Mouse (Mus musculus): ENCODE results near the gene Xpnpep2. TPM values are rescaled to one million over a fixed set of nuclear protein-coding genes. Genes with fewer than 3 reads are reported as not detected.

Gene Xpnpep2
- 0.66 and 0.74 TPM in 2 replicates for polyA plus RNA-seq (2016; fragmentation: Nextera tagmentation; extraction: Ambion mirVana)

GRCm38 (mm10) chrX:48108394-48109315, at the start of gene Xpnpep2:
Xpnpep2 (plus strand) TSS chrX:48108725.
- H3K27me3 ChIP-seq (ENCODE audit: poor library complexity, severe bottlenecking): peaks cover 4% of the 10 kb centered on the region; the same call in 1 of the 2 replicates
- no peaks in the 10 kb centered on the region for H3K9me3 ChIP-seq
- 0 out of 2 replicates have a peak, but pooled peaks cover 5% of the 10 kb centered on the region for H3K4me1 ChIP-seq
- WGBS: 68% methylated on average over 6 of the region's 6 CpGs
- H3K27ac ChIP-seq: peak within 1 kb of the TSS; percentile 35
- no peak within 1 kb of the TSS for H3K4me3 ChIP-seq
- no peaks in the 10 kb centered on the region for H3K36me3 ChIP-seq (replicated peaks)
- peak; percentile 30 for DNase-seq (ENCODE audit: extremely low spot score, low spot score)

- H3K4me3 ChIP-seq: no peak overlapping the region
- DNase-seq (ENCODE audit: extremely low spot score, low spot score): no peak
- 68% methylated on average over 4 of the region's 4 CpGs for whole genome bisulfite sequencing
- H3K36me3 ChIP-seq (replicated peaks): no peaks in the 10 kb centered on the region
- peaks cover 6% of the 10 kb centered on the region for H3K4me1 ChIP-seq
- no peak overlapping the region for H3K27ac ChIP-seq
- H3K27me3 ChIP-seq (ENCODE audit: poor library complexity, severe bottlenecking): no peaks in the 10 kb centered on the region
- no peaks in the 10 kb centered on the region for H3K9me3 ChIP-seq
These were observed 46.0 kb upstream of the Xpnpep2 start for GRCm38 (mm10) chrX:48062481-48062880.

GRCm38 (mm10) chrX:48064166-48064853, 44.2 kb upstream of the Xpnpep2 start:
- Histone ChIP-seq H3K4me3 (no peak overlapping the region), H3K9me3 (no peaks in the 10 kb centered on the region), H3K27me3 (ENCODE audit: poor library complexity, severe bottlenecking) (no peaks in the 10 kb centered on the region), H3K4me1 (peaks cover 6% of the 10 kb centered on the region), H3K36me3 (replicated peaks) (no peaks in the 10 kb centered on the region), H3K27ac (no peak overlapping the region)
- DNase-seq (ENCODE audit: extremely low spot score, low spot score): no peak
- WGBS: 34% methylated on average over 5 of the region's 5 CpGs

GRCm38 (mm10) chrX:48066891-48067290, 41.6 kb upstream of the Xpnpep2 start:
- Histone ChIP-seq H3K4me1 (peaks cover 6% of the 10 kb centered on the region), H3K4me3 (no peak overlapping the region), H3K36me3 (replicated peaks) (no peaks in the 10 kb centered on the region), H3K9me3 (no peaks in the 10 kb centered on the region), H3K27me3 (ENCODE audit: poor library complexity, severe bottlenecking) (peaks cover 6% of the 10 kb centered on the region), H3K27ac (no peak overlapping the region)
- no peak for DNase-seq (ENCODE audit: extremely low spot score, low spot score)
- 78% methylated on average over 3 of the region's 3 CpGs for WGBS

GRCm38 (mm10) chrX:48071961-48072360, 36.6 kb upstream of the Xpnpep2 start:
- no peak overlapping the region for H3K4me3 ChIP-seq
- no peaks in the 10 kb centered on the region for H3K36me3 ChIP-seq (replicated peaks)
- no peak for DNase-seq (ENCODE audit: extremely low spot score, low spot score)
- 19% methylated on average over 3 of the region's 3 CpGs for WGBS
- H3K27ac ChIP-seq: no peak overlapping the region
- H3K4me1 ChIP-seq: no peaks in the 10 kb centered on the region
- H3K27me3 ChIP-seq (ENCODE audit: poor library complexity, severe bottlenecking): peaks cover 26% of the 10 kb centered on the region
- H3K9me3 ChIP-seq: no peaks in the 10 kb centered on the region

GRCm38 (mm10) chrX:48072401-48072800, 36.1 kb upstream of the Xpnpep2 start:
- Histone ChIP-seq H3K4me3 (no peak overlapping the region), H3K4me1 (no peaks in the 10 kb centered on the region), H3K27ac (no peak overlapping the region), H3K27me3 (ENCODE audit: poor library complexity, severe bottlenecking) (peaks cover 26% of the 10 kb centered on the region), H3K36me3 (replicated peaks) (no peaks in the 10 kb centered on the region), H3K9me3 (no peaks in the 10 kb centered on the region)
- no peak for DNase-seq (ENCODE audit: extremely low spot score, low spot score)
- 22% methylated on average over 5 of the region's 5 CpGs for WGBS

- no peak overlapping the region for H3K27ac ChIP-seq
- peaks cover 26% of the 10 kb centered on the region for H3K27me3 ChIP-seq (ENCODE audit: poor library complexity, severe bottlenecking)
- H3K4me3 ChIP-seq: no peak overlapping the region
- H3K9me3 ChIP-seq: no peaks in the 10 kb centered on the region
- 82% methylated on average over 3 of the region's 3 CpGs for WGBS
- no peaks in the 10 kb centered on the region for H3K4me1 ChIP-seq
- no peaks in the 10 kb centered on the region for H3K36me3 ChIP-seq (replicated peaks)
- no peak for DNase-seq (ENCODE audit: extremely low spot score, low spot score)
These were observed 33.8 kb upstream of the Xpnpep2 start for GRCm38 (mm10) chrX:48074691-48075090.

- no peak overlapping the region for H3K27ac ChIP-seq
- H3K4me3 ChIP-seq: no peak overlapping the region
- H3K36me3 ChIP-seq (replicated peaks): no peaks in the 10 kb centered on the region
- no peaks in the 10 kb centered on the region for H3K4me1 ChIP-seq
- H3K27me3 ChIP-seq (ENCODE audit: poor library complexity, severe bottlenecking): peaks cover 20% of the 10 kb centered on the region
- H3K9me3 ChIP-seq: no peaks in the 10 kb centered on the region
- 91% methylated on average over 4 of the region's 4 CpGs for WGBS
- DNase-seq (ENCODE audit: extremely low spot score, low spot score): no peak
These were observed 31.6 kb upstream of the Xpnpep2 start for GRCm38 (mm10) chrX:48076806-48077425.

- WGBS: 81% methylated on average over 5 of the region's 5 CpGs
- Histone ChIP-seq H3K36me3 (replicated peaks) (no peaks in the 10 kb centered on the region), H3K4me1 (no peaks in the 10 kb centered on the region)
These were observed 26.2 kb upstream of the Xpnpep2 start for GRCm38 (mm10) chrX:48082364-48082763.

GRCm38 (mm10) chrX:48092129-48092528, 16.4 kb upstream of the Xpnpep2 start:
- H3K27me3 ChIP-seq (ENCODE audit: poor library complexity, severe bottlenecking): no peaks in the 10 kb centered on the region
- WGBS: 74% methylated on average over 10 of the region's 10 CpGs
- no peaks in the 10 kb centered on the region for H3K9me3 ChIP-seq
- no peak overlapping the region for H3K4me3 ChIP-seq
- no peaks in the 10 kb centered on the region for H3K36me3 ChIP-seq (replicated peaks)
- no peak for DNase-seq (ENCODE audit: extremely low spot score, low spot score)
- no peaks in the 10 kb centered on the region for H3K4me1 ChIP-seq
- H3K27ac ChIP-seq: no peak overlapping the region

More at GRCm38 (mm10) chrX:48082364-48082763, 26.2 kb upstream of the Xpnpep2 start:
- H3K27ac ChIP-seq: no peak overlapping the region
- H3K9me3 ChIP-seq: no peaks in the 10 kb centered on the region
- no peaks in the 10 kb centered on the region for H3K27me3 ChIP-seq (ENCODE audit: poor library complexity, severe bottlenecking)
- no peak overlapping the region for H3K4me3 ChIP-seq
- DNase-seq (ENCODE audit: extremely low spot score, low spot score): no peak

GRCm38 (mm10) chrX:48093555-48093954, 15.0 kb upstream of the Xpnpep2 start:
- WGBS: 58% methylated on average over 3 of the region's 3 CpGs
- Histone ChIP-seq H3K4me1 (no peaks in the 10 kb centered on the region), H3K27ac (no peak overlapping the region), H3K27me3 (ENCODE audit: poor library complexity, severe bottlenecking) (no peaks in the 10 kb centered on the region; the same call in 1 of the 2 replicates), H3K36me3 (replicated peaks) (no peaks in the 10 kb centered on the region), H3K4me3 (no peak overlapping the region), H3K9me3 (no peaks in the 10 kb centered on the region)
- no peak for DNase-seq (ENCODE audit: extremely low spot score, low spot score)

GRCm38 (mm10) chrX:48094658-48095057, 13.9 kb upstream of the Xpnpep2 start:
- Histone ChIP-seq H3K4me1 (no peaks in the 10 kb centered on the region), H3K9me3 (no peaks in the 10 kb centered on the region), H3K36me3 (replicated peaks) (no peaks in the 10 kb centered on the region), H3K27ac (no peak overlapping the region), H3K27me3 (ENCODE audit: poor library complexity, severe bottlenecking) (no peaks in the 10 kb centered on the region; the same call in 1 of the 2 replicates), H3K4me3 (no peak overlapping the region)
- WGBS: 71% methylated on average over 4 of the region's 4 CpGs
- peak; percentile 25 for DNase-seq (ENCODE audit: extremely low spot score, low spot score)

Data from forebrain, embryonic 10.5 days (tissue).